Mouse (Mus musculus): ENCODE results near the gene 4933427I04Rik. TPM values are rescaled to one million over a fixed set of nuclear protein-coding genes. Genes with fewer than 3 reads are reported as not detected.
A peak's percentile ranks its signal among the peaks of the same experiment; 100 is the strongest.

The 4933427I04Rik gene
- polyA plus RNA-seq, 1 experiment from 2014 or later = 0.09 TPM

DNA sequence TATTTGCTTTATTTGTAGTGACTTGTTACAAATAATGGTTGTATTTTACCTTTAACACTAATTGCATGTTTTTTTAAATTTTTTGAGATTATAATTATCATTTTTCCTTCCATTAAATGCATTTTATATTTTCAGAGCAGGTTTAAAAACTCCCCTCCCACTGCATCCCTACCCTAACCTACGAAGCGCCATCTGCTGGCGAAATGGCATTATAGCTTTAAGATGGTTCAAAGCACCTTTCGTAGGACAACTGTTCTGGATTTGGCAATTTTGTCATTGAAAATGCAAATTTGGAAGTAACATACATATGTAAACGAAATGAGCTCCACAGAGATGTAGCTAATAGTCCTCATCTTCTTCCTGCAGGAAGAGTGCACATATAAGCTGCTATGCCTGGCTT lies 39.2 kb downstream of the 4933427I04Rik start:
- H3K4me2 ChIP-seq (replicated peaks) = no peak overlapping the region
- WGBS = 13% methylated on average over 5 of the region's 5 CpGs
- H3K27me3 ChIP-seq (replicated peaks) = no peaks in the 10 kb centered on the region
- ATAC-seq (ENCODE audit: low FRiP score, low read depth) = no peak
- H3K4me3 ChIP-seq = no peak overlapping the region
- H3K9ac ChIP-seq = no peak overlapping the region
- H3K9me3 ChIP-seq = no peaks in the 10 kb centered on the region
- H3K27ac ChIP-seq = no peak overlapping the region
- H3K36me3 ChIP-seq = no peaks in the 10 kb centered on the region
- H3K4me1 ChIP-seq = no peaks in the 10 kb centered on the region

GRCm38 (mm10) chr4:123903432-123903831 lies 44.0 kb downstream of the 4933427I04Rik start:
- no peak overlapping the region for H3K4me2 ChIP-seq (replicated peaks)
- peaks cover 9% of the 10 kb centered on the region for H3K4me1 ChIP-seq
- H3K9me3 ChIP-seq = no peaks in the 10 kb centered on the region
- ATAC-seq (ENCODE audit: low FRiP score, low read depth) = no peak
- no peak overlapping the region for H3K9ac ChIP-seq
- WGBS = 79% methylated on average over 3 of the region's 3 CpGs
- H3K27ac ChIP-seq = no peak overlapping the region
- no peak overlapping the region for H3K4me3 ChIP-seq
- no peaks in the 10 kb centered on the region for H3K27me3 ChIP-seq (replicated peaks)
- H3K36me3 ChIP-seq = no peaks in the 10 kb centered on the region

GRCm38 (mm10) chr4:123904333-123905125 lies 45.0 kb downstream of the 4933427I04Rik start, which contains the start of gene Mycbp:
Gene Mycbp (plus strand): TSS chr4:123904832.
- 2% methylated on average over 47 of the region's 49 CpGs for WGBS

GRCm38 (mm10) chr4:123905126-123905668 lies 45.7 kb downstream of the 4933427I04Rik start:
- Histone ChIP-seq H3K9me3 (no peaks in the 10 kb centered on the region), H3K27me3 (replicated peaks) (no peaks in the 10 kb centered on the region), H3K4me3 (peak overlapping the region; percentile 79), H3K27ac (no peak overlapping the region), H3K36me3 (0 out of 2 replicates have a peak, but pooled peaks cover 6% of the 10 kb centered on the region), H3K4me1 (peaks cover 9% of the 10 kb centered on the region), H3K4me2 (replicated peaks) (peak overlapping the region; percentile 96), H3K9ac (peak overlapping the region; percentile 77)
- WGBS = under 1% methylated on average over 50 of the region's 53 CpGs
- ATAC-seq (ENCODE audit: low FRiP score, low read depth) = peak; percentile 67

More at GRCm38 (mm10) chr4:123904333-123905125, 45.0 kb downstream of the 4933427I04Rik start, which contains the start of gene Mycbp:
- Histone ChIP-seq H3K4me1 (peaks cover 9% of the 10 kb centered on the region), H3K4me3 (peak within 1 kb of the TSS; percentile 79), H3K9ac (peak within 1 kb of the TSS; percentile 77), H3K27me3 (replicated peaks) (no peaks in the 10 kb centered on the region), H3K27ac (no peak within 1 kb of the TSS), H3K4me2 (replicated peaks) (peak within 1 kb of the TSS; percentile 96), H3K9me3 (no peaks in the 10 kb centered on the region), H3K36me3 (0 out of 2 replicates have a peak, but pooled peaks cover 6% of the 10 kb centered on the region)
- ATAC-seq (ENCODE audit: low FRiP score, low read depth) = peak; percentile 100

GRCm38 (mm10) chr4:123911503-123911902 lies 52.0 kb downstream of the 4933427I04Rik start:
- peaks cover 15% of the 10 kb centered on the region for H3K36me3 ChIP-seq
- no peak overlapping the region for H3K27ac ChIP-seq
- no peak overlapping the region for H3K4me3 ChIP-seq
- no peak for ATAC-seq (ENCODE audit: low FRiP score, low read depth)
- H3K27me3 ChIP-seq (replicated peaks) = no peaks in the 10 kb centered on the region
- no peaks in the 10 kb centered on the region for H3K9me3 ChIP-seq
- peaks cover 7% of the 10 kb centered on the region for H3K4me1 ChIP-seq
- no peak overlapping the region for H3K9ac ChIP-seq
- no peak overlapping the region for H3K4me2 ChIP-seq (replicated peaks)
- 89% methylated on average over 4 of the region's 4 CpGs for WGBS

DNA sequence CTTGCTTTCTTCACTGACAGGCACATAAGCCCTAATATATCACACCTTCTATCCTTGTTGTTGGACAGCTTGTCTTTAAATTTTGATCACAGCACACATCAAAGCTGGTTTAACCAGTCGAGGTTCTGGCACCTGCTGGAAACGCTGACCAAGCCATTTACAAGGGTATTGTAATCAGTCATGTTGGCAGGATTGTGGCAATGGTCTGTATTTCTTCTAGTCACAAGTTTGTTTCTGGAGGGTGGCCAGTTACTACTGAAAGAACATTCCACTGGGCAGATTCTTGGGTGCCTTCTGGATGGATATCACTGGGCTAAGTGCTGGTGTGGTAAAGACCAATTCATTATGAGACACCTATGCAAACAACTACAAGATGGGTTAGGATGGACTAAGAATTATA lies 53.0 kb downstream of the 4933427I04Rik start:
- WGBS = 78% methylated on average over 2 of the region's 2 CpGs
- H3K36me3 ChIP-seq = peaks cover 15% of the 10 kb centered on the region

More for the DNA sequence above, 53.0 kb downstream of the 4933427I04Rik start:
- no peak overlapping the region for H3K9ac ChIP-seq
- H3K4me1 ChIP-seq = peaks cover 7% of the 10 kb centered on the region
- no peak for ATAC-seq (ENCODE audit: low FRiP score, low read depth)
- no peaks in the 10 kb centered on the region for H3K27me3 ChIP-seq (replicated peaks)
- H3K27ac ChIP-seq = no peak overlapping the region
- no peak overlapping the region for H3K4me2 ChIP-seq (replicated peaks)
- no peak overlapping the region for H3K4me3 ChIP-seq
- no peaks in the 10 kb centered on the region for H3K9me3 ChIP-seq

Other genes starting within 250 kb of the 4933427I04Rik start
- gene Macf1, start 175.3 kb upstream of the 4933427I04Rik start, polyA plus RNA-seq (2016; fragmentation: Nextera tagmentation; extraction: Ambion mirVana) = 61.8 and 62.7 TPM in 2 replicates
- gene Ndufs5, start 141.5 kb upstream of the 4933427I04Rik start, polyA plus RNA-seq (2016; fragmentation: Nextera tagmentation; extraction: Ambion mirVana) = 377 and 387 TPM in 2 replicates
- 89.7 and 91.8 TPM in 2 replicates for gene Akirin1, start 109.3 kb upstream of the 4933427I04Rik start, polyA plus RNA-seq (2016; fragmentation: Nextera tagmentation; extraction: Ambion mirVana)
- gene Rhbdl2, start 71.8 kb upstream of the 4933427I04Rik start, polyA plus RNA-seq (2016; fragmentation: Nextera tagmentation; extraction: Ambion mirVana) = 0.45 and 1.2 TPM in 2 replicates
- gene Mycbp, start 45.2 kb downstream of the 4933427I04Rik start, polyA plus RNA-seq (2016; fragmentation: Nextera tagmentation; extraction: Ambion mirVana) = 47.0 and 49.5 TPM in 2 replicates
- 62.5 and 65.4 TPM in 2 replicates for gene Rragc, start 57.8 kb downstream of the 4933427I04Rik start, polyA plus RNA-seq (2016; fragmentation: Nextera tagmentation; extraction: Ambion mirVana)
- not detected in 2 replicates for gene 4930535I16Rik, start 58.3 kb downstream of the 4933427I04Rik start, polyA plus RNA-seq (2016; fragmentation: Nextera tagmentation; extraction: Ambion mirVana)

Data from neural tube, embryonic 12.5 days (tissue).